Mouse (Mus musculus): ENCODE data around the gene Olfr51.

DNA sequence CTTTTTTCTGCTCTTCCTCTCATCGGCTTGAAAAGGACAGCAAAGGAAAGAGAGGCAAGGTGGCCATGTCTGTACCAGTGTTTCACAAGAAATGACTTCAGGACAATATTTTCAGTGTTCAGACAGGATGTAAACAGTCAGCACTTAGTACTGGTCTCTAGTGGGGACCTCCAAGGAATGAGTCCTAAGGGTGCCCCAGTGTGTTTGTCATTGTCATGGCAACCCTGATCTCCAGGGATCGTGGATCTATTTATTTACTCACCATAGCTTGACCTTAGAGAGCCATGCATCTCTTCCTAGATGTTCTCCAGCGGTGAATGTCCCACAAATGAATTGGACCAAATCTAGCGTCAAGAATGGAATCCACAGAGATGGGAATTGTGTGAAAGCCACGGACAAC, at the start of gene Olfr51:
- TF ChIP-seq POLR2A (IDR thresholded peaks at IDR 0.05; ENCODE audit: control insufficient read depth, low read depth, low read length) = no peak
- no peak for TF ChIP-seq CTCF (IDR thresholded peaks at IDR 0.05; ENCODE audit: control insufficient read depth, insufficient read depth, insufficient replicate concordance, low read depth, low read length)
